ENCODE assay signal across 21 mouse cellular contexts in genomic region chr12:77213896-77214564, GRCm38 (mm10). TPM values are rescaled to one million over a fixed set of nuclear protein-coding genes. Genes with fewer than 3 reads are reported as not detected.
A peak's percentile ranks its signal among the peaks of the same experiment; 100 is the strongest.
DNase-seq lines count a peak whose midpoint lies in the region; ATAC-seq and TF ChIP-seq lines count a peak whose summit lies in the region.
"Had no signal": no experiment of that assay in that cellular context is flagged by ENCODE, and none has a peak within 500 bp of the region (broad histone marks: within the 10 kb centered on the region; RNA-seq: fewer than 3 reads in every experiment).

No protein-coding gene starts in this region.

- no peak for ATAC-seq in midbrain, embryonic 16.5 days
- no peak for ATAC-seq in forebrain, embryonic 16.5 days
- ATAC-seq: forebrain, postnatal 0 days had no signal

- H3K36me3 ChIP-seq in kidney, adult 2 months (ENCODE audit: control insufficient read depth, insufficient read depth, low read length): no peaks in the 10 kb centered on the region
- no peaks in the 10 kb centered on the region for H3K36me3 ChIP-seq in midbrain, embryonic 16.5 days (ENCODE audit: control insufficient read depth, insufficient read depth, low read length)
- no peaks in the 10 kb centered on the region for H3K36me3 ChIP-seq in forebrain, embryonic 16.5 days (ENCODE audit: control insufficient read depth, insufficient read depth)
- H3K36me3 ChIP-seq: embryonic facial prominence, embryonic 12.5 days; forebrain, embryonic 12.5 days; heart, embryonic 13.5 days; hindbrain, embryonic 15.5 days had no signal

- H3K4me2 ChIP-seq in midbrain, embryonic 16.5 days (ENCODE audit: low read length): no peak overlapping the region
- H3K4me2 ChIP-seq in forebrain, embryonic 16.5 days (ENCODE audit: low read length): no peak overlapping the region
- H3K4me2 ChIP-seq: embryonic facial prominence, embryonic 12.5 days; forebrain, embryonic 12.5 days; heart, embryonic 13.5 days; hindbrain, embryonic 15.5 days had no signal

- H3K9me3 ChIP-seq in midbrain, embryonic 16.5 days (replicated peaks; ENCODE audit: control insufficient read depth, low read length, poor library complexity, severe bottlenecking): no peaks in the 10 kb centered on the region
- H3K9me3 ChIP-seq in forebrain, embryonic 16.5 days (ENCODE audit: control insufficient read depth, low read length): no peaks in the 10 kb centered on the region
- H3K9me3 ChIP-seq: embryonic facial prominence, embryonic 12.5 days; forebrain, embryonic 12.5 days; heart, embryonic 13.5 days; hindbrain, embryonic 15.5 days had no signal

- 46% methylated on average over 6 of the region's 6 CpGs for WGBS in kidney, adult 2 months
- 86% methylated on average over 6 of the region's 6 CpGs for WGBS in midbrain, embryonic 16.5 days
- WGBS in forebrain, embryonic 16.5 days: 85% methylated on average over 6 of the region's 6 CpGs

- no peak for TF ChIP-seq CTCF in kidney, adult 2 months (conservative IDR thresholded peaks at IDR 0.05; ENCODE audit: insufficient read depth, insufficient read length, low read depth, low read length)

- peak; percentile 87 for DNase-seq in kidney, adult 2 months
- DNase-seq in kidney, postnatal 4 days: no peak
- DNase-seq in kidney, postnatal 25 days: peak; percentile 31 to 70
- no peak for DNase-seq in kidney, postnatal 10 days
- DNase-seq: adrenal gland, adult 8-10 months; adrenal gland, postnatal 36 days; cerebellum, adult 11 months; cerebellum, adult 8-10 months; cerebellum, postnatal 25 days; forebrain, postnatal 0 days; gastrocnemius, postnatal 36 days; heart, adult 11 months; heart, postnatal 36 days had no signal

- peaks cover 14% of the 10 kb centered on the region; the same call in 1 of the 2 replicates for H3K4me1 ChIP-seq in kidney, adult 2 months (ENCODE audit: control insufficient read depth, insufficient read depth, low read length)
- H3K4me1 ChIP-seq in brown adipose tissue, adult 24 weeks (ENCODE audit: control insufficient read depth, insufficient read depth, insufficient read length, low read length): no peaks in the 10 kb centered on the region
- H3K4me1 ChIP-seq in midbrain, embryonic 16.5 days (ENCODE audit: control insufficient read depth, insufficient read depth, low read length): no peaks in the 10 kb centered on the region
- no peaks in the 10 kb centered on the region for H3K4me1 ChIP-seq in forebrain, embryonic 16.5 days (replicated peaks; ENCODE audit: control insufficient read depth, insufficient read depth, low read length)
- H3K4me1 ChIP-seq: embryonic facial prominence, embryonic 12.5 days; forebrain, embryonic 12.5 days; hindbrain, embryonic 15.5 days had no signal

- H3K4me3 ChIP-seq in kidney, adult 2 months (ENCODE audit: insufficient read depth, low read depth, low read length): no peak overlapping the region
- no peak overlapping the region for H3K4me3 ChIP-seq in brown adipose tissue, adult 24 weeks (ENCODE audit: insufficient read depth, low read depth, low read length)
- H3K4me3 ChIP-seq in midbrain, embryonic 16.5 days (ENCODE audit: low read depth, low read length): no peak overlapping the region
- H3K4me3 ChIP-seq in forebrain, embryonic 16.5 days (replicated peaks; ENCODE audit: low read length): no peak overlapping the region
- H3K4me3 ChIP-seq: embryonic facial prominence, embryonic 12.5 days; forebrain, embryonic 12.5 days; heart, embryonic 13.5 days; hindbrain, embryonic 15.5 days had no signal

- TF ChIP-seq POLR2A in kidney, adult 2 months (IDR thresholded peaks at IDR 0.05; ENCODE audit: low read depth, low read length): no peak

- H3K9ac ChIP-seq in midbrain, embryonic 16.5 days (ENCODE audit: low read depth, low read length): no peak overlapping the region
- no peak overlapping the region for H3K9ac ChIP-seq in forebrain, embryonic 16.5 days (replicated peaks; ENCODE audit: low read depth, low read length)
- H3K9ac ChIP-seq: embryonic facial prominence, embryonic 12.5 days; forebrain, embryonic 12.5 days; forebrain, postnatal 0 days; heart, embryonic 13.5 days; hindbrain, embryonic 15.5 days had no signal

- H3K27me3 ChIP-seq in kidney, adult 2 months (replicated peaks; ENCODE audit: control insufficient read depth, insufficient read depth, low read length): no peaks in the 10 kb centered on the region
- no peaks in the 10 kb centered on the region for H3K27me3 ChIP-seq in midbrain, embryonic 16.5 days (ENCODE audit: control insufficient read depth, insufficient read depth, low read depth, low read length)
- no peaks in the 10 kb centered on the region for H3K27me3 ChIP-seq in forebrain, embryonic 16.5 days (replicated peaks; ENCODE audit: control insufficient read depth, insufficient read depth, low read length)
- H3K27me3 ChIP-seq: CH12.LX; embryonic facial prominence, embryonic 12.5 days; forebrain, embryonic 12.5 days; heart, embryonic 13.5 days; hindbrain, embryonic 15.5 days had no signal

- peak overlapping the region; percentile 97 for H3K27ac ChIP-seq in kidney, adult 2 months (ENCODE audit: insufficient read depth, low read depth, low read length)
- H3K27ac ChIP-seq in brown adipose tissue, adult 24 weeks (replicated peaks; ENCODE audit: low read depth, low read length): peak overlapping the region; percentile 61
- no peak overlapping the region for H3K27ac ChIP-seq in midbrain, embryonic 16.5 days (ENCODE audit: low read length)
- H3K27ac ChIP-seq in forebrain, embryonic 16.5 days (ENCODE audit: low read length): no peak overlapping the region
- H3K27ac ChIP-seq: embryonic facial prominence, embryonic 12.5 days; forebrain, embryonic 12.5 days; heart, embryonic 13.5 days; hindbrain, embryonic 15.5 days had no signal

RNA-seq across cellular contexts. Expression of gene Fut8, which starts 23.9 kb away (rescaled TPM):
- polyA plus RNA-seq in kidney, adult 2 months (2012; rRNA removed): 15.9 and 21.3 TPM in 2 replicates
- 34.5 and 36.4 TPM in 2 replicates for polyA plus RNA-seq in brown adipose tissue, adult 24 weeks (2012; ENCODE audit: insufficient read depth, insufficient read length, missing spikeins)
- polyA plus RNA-seq in midbrain, embryonic 16.5 days (2015; fragmentation: Nextera tagmentation; extraction: Ambion mirVana): 68.8 and 69.5 TPM in 2 replicates
- polyA plus RNA-seq in forebrain, embryonic 16.5 days (2015; fragmentation: Nextera tagmentation; extraction: Ambion mirVana): 36.6 and 37.9 TPM in 2 replicates

Comparison
In these comparisons a context has a peak if more than half of its experiments do, and no peak if none do; other contexts are left out.
1. DNase-seq: peak in kidney, adult 2 months (single experiment) and kidney, postnatal 25 days (2 of 2); none in kidney, postnatal 4 days (0 of 2) and kidney, postnatal 10 days (single experiment).
2. H3K27ac ChIP-seq: peak in kidney, adult 2 months (single experiment) and brown adipose tissue, adult 24 weeks (single experiment); none in midbrain, embryonic 16.5 days (single experiment) and forebrain, embryonic 16.5 days (single experiment).